19 mouse cellular contexts compared by ENCODE assay signal in genomic region chr8:47389430-47389829, GRCm38 (mm10). TPM values are rescaled to one million over a fixed set of nuclear protein-coding genes. Genes with fewer than 3 reads are reported as not detected.
"Had no signal": no experiment of that assay in that cellular context is flagged by ENCODE, and none has a peak within 500 bp of the region (broad histone marks: within the 10 kb centered on the region; RNA-seq: fewer than 3 reads in every experiment).

No protein-coding gene starts in this region.

- H3K27me3 ChIP-seq: liver, embryonic 13.5 days; midbrain, embryonic 12.5 days; neural tube, embryonic 13.5 days; stomach, embryonic 15.5 days had no signal

- H3K4me2 ChIP-seq: liver, embryonic 13.5 days; midbrain, embryonic 12.5 days; neural tube, embryonic 13.5 days; stomach, embryonic 15.5 days had no signal

- H3K36me3 ChIP-seq: liver, embryonic 13.5 days; midbrain, embryonic 12.5 days; neural tube, embryonic 13.5 days; stomach, embryonic 15.5 days had no signal

- H3K27ac ChIP-seq: left cerebral cortex, adult 2 months; liver, embryonic 13.5 days; midbrain, embryonic 12.5 days; neural tube, embryonic 13.5 days; stomach, embryonic 15.5 days had no signal

- DNase-seq: kidney, adult 18-20 months; kidney, adult 9 months; layer of hippocampus, postnatal 36 days; liver, embryonic 13.5 days; lung, adult 2 months; lung, postnatal 14 days; lung, postnatal 4 days; retina, postnatal 1 day; right cerebral cortex, postnatal 25 days; spleen, adult 18-20 months; thymus, postnatal 25 days had no signal

- H3K9ac ChIP-seq: liver, embryonic 13.5 days; midbrain, embryonic 12.5 days; neural tube, embryonic 13.5 days; stomach, embryonic 15.5 days had no signal

- ATAC-seq: midbrain, embryonic 16.5 days had no signal

- H3K4me1 ChIP-seq: liver, embryonic 13.5 days; midbrain, embryonic 12.5 days; stomach, embryonic 15.5 days had no signal

- H3K9me3 ChIP-seq: liver, embryonic 13.5 days; midbrain, embryonic 12.5 days; neural tube, embryonic 13.5 days; stomach, embryonic 15.5 days had no signal

- H3K4me3 ChIP-seq: left cerebral cortex, adult 2 months; liver, embryonic 13.5 days; midbrain, embryonic 12.5 days; myocyte; neural tube, embryonic 13.5 days; stomach, embryonic 15.5 days had no signal

RNA-seq across cellular contexts. Expression of gene Stox2, which starts 56.7 kb away (rescaled TPM):
- total RNA-seq: megakaryocyte-erythroid progenitor cell, adult 5-6 weeks; monocyte, adult 5-6 weeks had no signal
- polyA plus RNA-seq: myocyte had no signal
